Mouse (Mus musculus) testis, adult 2 months (tissue): ENCODE data around the gene Gpx5. TPM values are rescaled to one million over a fixed set of nuclear protein-coding genes. Genes with fewer than 3 reads are reported as not detected.

Experiments
- H3K27ac ChIP-seq: fragments of 200-500 bp; 2 replicates; pipeline ENCODE4 v1.5.1; 2012; ENCODE audit warnings: low read depth, low read length; ENCODE audit not compliant: control insufficient read depth, insufficient read depth
- H3K27me3 ChIP-seq: fragments of 200-500 bp; 2 replicates; pipeline ENCODE4 v1.6.1; 2012; ENCODE audit warnings: mild to moderate bottlenecking, low read length, moderate library complexity; ENCODE audit not compliant: control insufficient read depth, insufficient read depth
- H3K36me3 ChIP-seq: fragments of 200-500 bp; 2 replicates; pipeline ENCODE4 v1.6.1; 2012; ENCODE audit warnings: mild to moderate bottlenecking, low read length; ENCODE audit not compliant: control insufficient read depth, insufficient read depth
- H3K4me1 ChIP-seq: fragments of 200-500 bp; 2 replicates; pipeline ENCODE4 v1.6.1; 2012; ENCODE audit warnings: low read length; ENCODE audit not compliant: control insufficient read depth, insufficient read depth
- H3K4me3 ChIP-seq: fragments of 200-500 bp; 2 replicates; pipeline ENCODE4 v1.5.1; 2012; ENCODE audit warnings: low read depth, mild to moderate bottlenecking, low read length, moderate library complexity, mixed read lengths; ENCODE audit not compliant: control insufficient read depth
- CTCF ChIP-seq: fragments of 200-500 bp; IDR thresholded peaks from 2 replicates; pipeline ENCODE4 v1.5.1; 2012; ENCODE audit warnings: low read depth, mild to moderate bottlenecking, inconsistent platforms, low read length, moderate library complexity; ENCODE audit not compliant: control insufficient read depth, insufficient read depth, insufficient replicate concordance
- POLR2A ChIP-seq: fragments of 200-500 bp; IDR thresholded peaks from 2 replicates; pipeline ENCODE4 v1.6.1; 2012; ENCODE audit warnings: low read depth, mild to moderate bottlenecking, inconsistent platforms, low read length, moderate library complexity; ENCODE audit not compliant: control insufficient read depth
- polyA plus RNA-seq: library from polyadenylated mRNA; depleted of rRNA; stranded (reverse); fragments of >200 nt; gene quantifications from 2 replicates; pipeline ENCODE4 v1.2.3, GENCODE M21; 2012; rRNA removed

The Gpx5 gene
- 0.63 TPM in 1 of 2 replicates, not detected in the other for polyA plus RNA-seq

DNA sequence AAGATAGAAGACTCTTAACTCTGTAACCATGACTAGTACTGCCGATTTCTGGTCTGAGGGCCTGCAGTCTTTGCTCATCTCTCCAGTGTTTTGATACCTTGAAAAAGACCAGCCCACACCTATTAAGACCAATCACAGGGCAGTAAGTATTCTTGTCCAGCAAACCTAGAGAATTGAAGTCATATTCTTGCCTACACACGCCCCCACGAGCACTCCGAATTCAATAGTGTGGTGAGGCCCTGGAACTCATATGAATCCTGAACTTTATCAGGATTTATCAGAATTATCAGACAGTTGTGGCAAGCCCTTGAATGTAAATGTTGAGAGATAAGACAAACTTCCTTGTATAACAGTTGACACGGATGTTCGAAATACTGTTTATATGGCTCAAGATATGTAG lies at the start of gene Gpx5:
TSS of gene Gpx5 (minus strand) at position 101 of the 400 bp plus-strand sequence.
- H3K27ac ChIP-seq, result no peak within 1 kb of the TSS
- no peaks in the 10 kb centered on the region for H3K27me3 ChIP-seq
- no peak within 1 kb of the TSS for H3K4me3 ChIP-seq
- TF ChIP-seq CTCF (no peak), POLR2A (no peak)
- no peaks in the 10 kb centered on the region for H3K36me3 ChIP-seq
- no peaks in the 10 kb centered on the region for H3K4me1 ChIP-seq

DNA sequence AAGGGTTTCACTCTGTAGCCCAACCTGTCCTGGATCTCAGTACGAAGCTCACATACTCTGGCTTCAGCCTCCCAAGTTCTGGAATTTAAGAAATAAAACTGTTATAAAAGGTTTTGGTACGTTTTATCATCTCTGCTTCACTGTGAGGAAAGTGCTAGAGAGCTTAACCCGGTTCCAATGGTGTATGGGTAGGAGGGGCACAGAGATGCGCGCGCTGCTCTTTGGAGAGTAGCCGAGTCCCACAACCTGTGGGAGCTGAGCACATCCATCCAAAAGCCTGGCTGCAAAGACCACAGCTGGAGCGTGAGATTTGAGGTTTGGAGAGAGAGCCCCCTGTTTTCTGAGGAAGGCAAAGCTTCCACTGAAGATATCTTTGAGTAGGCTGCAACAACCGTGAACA lies 34.9 kb upstream of the Gpx5 start:
- TF ChIP-seq POLR2A, result no peak
- Histone ChIP-seq H3K4me1 (peaks cover 6% of the 10 kb centered on the region), H3K27me3 (no peaks in the 10 kb centered on the region), H3K27ac (no peak overlapping the region), H3K4me3 (no peak overlapping the region; the same call in 1 of the 2 replicates), H3K36me3 (no peaks in the 10 kb centered on the region)

DNA sequence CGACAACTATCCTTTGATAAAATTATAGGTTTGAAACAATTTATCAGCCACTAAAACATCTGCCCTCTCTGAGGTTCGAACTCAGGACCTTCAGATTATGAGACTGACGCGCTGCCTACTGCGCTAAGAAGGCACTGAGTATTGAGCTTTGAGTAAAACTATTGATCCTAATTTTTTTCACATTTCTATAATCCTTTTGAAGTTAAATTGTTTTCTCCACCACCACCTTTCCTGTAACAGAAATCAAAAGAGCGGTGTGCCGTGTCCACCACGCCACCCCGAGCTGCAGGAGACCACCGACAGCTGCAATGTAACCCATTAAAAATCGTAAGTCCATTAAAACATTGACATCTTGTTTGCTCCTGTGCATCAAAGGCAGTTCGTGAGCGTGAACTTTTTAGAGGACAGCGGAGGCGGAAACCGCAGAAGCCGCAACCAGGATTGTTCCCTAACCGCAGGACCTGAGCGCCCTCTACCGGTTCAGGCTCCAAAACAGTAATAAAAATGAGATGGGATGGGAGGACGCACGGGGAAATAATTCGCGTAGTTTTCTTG lies 34.2 kb upstream of the Gpx5 start:
- peaks cover 6% of the 10 kb centered on the region for H3K4me1 ChIP-seq
- H3K36me3 ChIP-seq, result no peaks in the 10 kb centered on the region
- peak overlapping the region; percentile 79 for H3K4me3 ChIP-seq
- H3K27ac ChIP-seq, result no peak overlapping the region; the same call in 1 of the 2 replicates
- peak; percentile 59; the same call in 1 of the 2 replicates for TF ChIP-seq CTCF
- no peak for TF ChIP-seq POLR2A
- H3K27me3 ChIP-seq, result no peaks in the 10 kb centered on the region

DNA sequence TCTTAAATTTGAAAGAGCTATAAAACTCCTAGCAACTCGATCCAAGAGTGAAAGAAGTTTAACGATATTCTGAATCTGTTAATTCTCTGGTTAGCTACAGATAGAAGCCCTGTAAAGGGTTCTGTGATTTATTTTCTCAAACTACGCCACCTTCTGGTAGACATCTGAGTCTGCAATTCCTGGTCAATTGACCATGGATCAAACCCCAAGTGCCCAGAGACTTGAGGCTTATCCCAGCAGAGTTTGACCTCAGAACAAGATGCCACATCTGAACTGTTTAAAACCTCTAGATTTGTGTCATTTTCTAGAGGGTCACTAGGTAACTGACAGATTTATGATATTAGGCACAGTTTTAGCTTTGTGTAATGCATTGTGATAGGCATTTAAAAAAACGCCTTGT lies 33.7 kb upstream of the Gpx5 start:
- Histone ChIP-seq H3K36me3 (no peaks in the 10 kb centered on the region), H3K27me3 (no peaks in the 10 kb centered on the region), H3K4me1 (peaks cover 6% of the 10 kb centered on the region), H3K27ac (no peak overlapping the region), H3K4me3 (no peak overlapping the region)
- TF ChIP-seq POLR2A (no peak), CTCF (no peak)

DNA sequence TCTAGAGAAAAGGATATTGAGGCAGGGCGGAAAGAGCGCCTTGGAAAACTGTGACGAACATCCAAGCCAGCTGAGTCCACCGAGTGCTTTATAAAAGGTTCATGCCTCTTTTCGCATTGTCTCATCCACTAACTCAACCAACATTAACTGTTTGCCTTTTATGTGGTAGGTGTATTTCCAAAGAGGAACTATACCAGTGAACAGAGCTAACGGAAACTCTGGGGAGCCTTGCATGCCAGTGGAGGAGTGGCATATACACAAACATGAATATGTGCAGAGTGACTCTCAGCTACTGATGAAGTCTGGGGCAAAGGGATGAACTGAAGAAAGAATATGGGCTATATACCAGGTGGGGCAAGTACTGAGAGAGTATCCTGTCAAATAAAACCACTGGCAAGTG lies 30.9 kb upstream of the Gpx5 start:
- Histone ChIP-seq H3K4me1 (peaks cover 6% of the 10 kb centered on the region), H3K27me3 (no peaks in the 10 kb centered on the region), H3K36me3 (no peaks in the 10 kb centered on the region), H3K4me3 (no peak overlapping the region), H3K27ac (no peak overlapping the region)
- TF ChIP-seq CTCF (no peak), POLR2A (no peak)

DNA sequence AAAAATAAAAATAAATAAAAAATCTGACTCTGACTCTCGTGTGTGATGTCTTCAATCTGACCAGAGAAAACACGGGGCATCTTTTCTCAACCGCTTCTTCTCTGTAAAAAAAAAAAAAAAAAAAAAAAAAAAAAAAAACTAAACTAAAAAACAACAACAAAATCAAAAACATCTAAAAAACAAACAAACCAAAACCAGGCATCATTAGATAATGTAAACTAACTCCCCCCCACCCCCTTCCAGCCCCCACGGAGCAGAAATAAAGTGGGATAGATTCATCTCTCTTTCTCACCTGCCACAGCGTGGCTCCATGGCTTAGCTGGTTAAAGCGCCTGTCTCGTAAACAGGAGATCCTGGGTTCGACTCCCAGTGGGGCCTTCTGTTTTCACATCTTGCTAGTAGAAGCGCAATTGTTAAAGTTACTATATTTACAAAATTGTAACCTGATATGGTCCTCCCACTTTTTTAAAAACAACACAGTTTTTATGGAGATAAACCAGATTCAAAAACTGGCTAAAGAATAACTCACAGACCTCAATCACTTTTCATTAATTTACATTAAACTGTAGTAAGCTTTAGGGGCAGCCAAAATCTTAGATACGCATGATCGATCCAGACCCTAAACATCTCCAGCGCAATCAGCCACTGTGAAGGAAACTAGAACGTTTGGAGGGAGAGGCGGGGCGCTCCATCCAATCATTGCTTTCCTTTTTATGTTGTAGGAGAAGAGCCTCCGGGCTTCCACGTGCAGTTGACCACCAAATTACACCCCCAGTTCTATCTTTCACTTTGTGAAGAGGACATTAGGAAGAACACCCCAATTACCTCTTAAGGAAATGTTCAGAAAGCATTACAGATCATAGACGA lies 30.2 kb upstream of the Gpx5 start:
- Histone ChIP-seq H3K4me1 (peaks cover 6% of the 10 kb centered on the region), H3K36me3 (no peaks in the 10 kb centered on the region), H3K27ac (no peak overlapping the region), H3K27me3 (no peaks in the 10 kb centered on the region), H3K4me3 (no peak overlapping the region)
- TF ChIP-seq POLR2A, result no peak
- no peak for TF ChIP-seq CTCF

DNA sequence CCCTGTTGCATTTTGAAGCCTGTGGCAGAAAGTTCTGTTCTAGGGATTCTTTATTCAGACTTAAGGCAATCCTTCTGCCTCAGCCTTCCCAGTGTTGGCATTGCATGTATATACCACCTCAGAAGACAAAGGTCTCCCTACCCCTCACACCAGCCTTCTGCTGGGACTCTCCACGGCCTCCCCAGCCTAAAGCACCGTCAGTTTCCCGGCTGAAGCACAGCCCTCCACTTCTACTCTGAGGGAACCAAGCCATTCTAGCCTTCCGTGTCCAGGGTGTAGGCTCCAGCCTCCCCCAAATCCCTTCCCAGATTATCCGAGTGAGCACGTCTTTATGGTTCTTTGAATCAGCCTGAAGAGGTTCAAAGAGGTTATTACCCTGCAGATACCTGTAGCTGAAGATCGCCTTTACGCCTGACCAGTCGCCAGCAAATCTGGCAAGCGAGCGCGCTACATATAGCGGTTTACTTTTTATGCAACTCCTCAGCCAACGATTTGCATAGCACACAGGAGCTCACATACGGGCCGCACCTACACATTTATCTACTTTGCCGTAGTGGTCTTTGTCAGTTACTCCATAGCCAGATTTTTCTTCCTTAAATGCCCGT lies 29.5 kb upstream of the Gpx5 start:
- no peak overlapping the region for H3K27ac ChIP-seq
- no peaks in the 10 kb centered on the region for H3K36me3 ChIP-seq
- TF ChIP-seq CTCF, result no peak
- TF ChIP-seq POLR2A, result no peak

More for the DNA sequence above, 29.5 kb upstream of the Gpx5 start:
- Histone ChIP-seq H3K4me3 (no peak overlapping the region), H3K27me3 (no peaks in the 10 kb centered on the region), H3K4me1 (peaks cover 3% of the 10 kb centered on the region)
